In genomic region chr15:99531146-99531545, GRCm38 (mm10) we compare ENCODE assay signal across 18 mouse cellular contexts. TPM values are rescaled to one million over a fixed set of nuclear protein-coding genes. Genes with fewer than 3 reads are reported as not detected.
DNase-seq lines count a peak whose midpoint lies in the region; ATAC-seq lines count a peak whose summit lies in the region.
"Had no signal": no experiment of that assay in that cellular context is flagged by ENCODE, and none has a peak within 500 bp of the region (broad histone marks: within the 10 kb centered on the region; RNA-seq: fewer than 3 reads in every experiment).

No protein-coding gene starts in this region.

- H3K4me1 ChIP-seq in hindbrain, embryonic 16.5 days (ENCODE audit: control insufficient read depth, insufficient read depth, low read depth, low read length): peaks cover 18% of the 10 kb centered on the region
- peaks cover 23% of the 10 kb centered on the region for H3K4me1 ChIP-seq in hindbrain, embryonic 12.5 days
- peaks cover 25% of the 10 kb centered on the region for H3K4me1 ChIP-seq in forebrain, embryonic 16.5 days (replicated peaks; ENCODE audit: control insufficient read depth, insufficient read depth, low read length)
- H3K4me1 ChIP-seq: intestine, embryonic 15.5 days had no signal

- no peak overlapping the region for H3K4me2 ChIP-seq in hindbrain, embryonic 16.5 days (ENCODE audit: low read length)
- no peak overlapping the region for H3K4me2 ChIP-seq in hindbrain, embryonic 12.5 days (replicated peaks)
- no peak overlapping the region for H3K4me2 ChIP-seq in forebrain, embryonic 16.5 days (ENCODE audit: low read length)
- H3K4me2 ChIP-seq: embryonic facial prominence, embryonic 15.5 days; forebrain, embryonic 15.5 days; intestine, embryonic 15.5 days; lung, embryonic 14.5 days had no signal

- H3K27ac ChIP-seq in hindbrain, embryonic 16.5 days (ENCODE audit: low read depth, low read length): no peak overlapping the region
- no peak overlapping the region for H3K27ac ChIP-seq in hindbrain, embryonic 12.5 days
- H3K27ac ChIP-seq in forebrain, embryonic 16.5 days (ENCODE audit: low read length): no peak overlapping the region
- H3K27ac ChIP-seq: embryonic facial prominence, embryonic 15.5 days; forebrain, embryonic 15.5 days; intestine, embryonic 15.5 days had no signal

- 42% methylated on average over 6 of the region's 6 CpGs for WGBS in hindbrain, embryonic 16.5 days
- WGBS in hindbrain, embryonic 12.5 days: 49% methylated on average over 6 of the region's 6 CpGs
- WGBS in forebrain, embryonic 16.5 days: 43% methylated on average over 6 of the region's 6 CpGs

- no peaks in the 10 kb centered on the region for H3K9me3 ChIP-seq in hindbrain, embryonic 16.5 days (ENCODE audit: control insufficient read depth, low read length)
- no peaks in the 10 kb centered on the region for H3K9me3 ChIP-seq in hindbrain, embryonic 12.5 days (replicated peaks)
- H3K9me3 ChIP-seq in forebrain, embryonic 16.5 days (ENCODE audit: control insufficient read depth, low read length): no peaks in the 10 kb centered on the region
- H3K9me3 ChIP-seq: embryonic facial prominence, embryonic 15.5 days; forebrain, embryonic 15.5 days; intestine, embryonic 15.5 days had no signal

- H3K4me3 ChIP-seq in hindbrain, embryonic 16.5 days (ENCODE audit: low read length): no peak overlapping the region
- H3K4me3 ChIP-seq in hindbrain, embryonic 12.5 days: no peak overlapping the region
- no peak overlapping the region for H3K4me3 ChIP-seq in forebrain, embryonic 16.5 days (replicated peaks; ENCODE audit: low read length)
- H3K4me3 ChIP-seq: embryonic facial prominence, embryonic 15.5 days; forebrain, embryonic 15.5 days; intestine, embryonic 15.5 days had no signal

- H3K36me3 ChIP-seq in hindbrain, embryonic 16.5 days (ENCODE audit: control insufficient read depth, insufficient read depth, low read length): no peaks in the 10 kb centered on the region
- no peaks in the 10 kb centered on the region for H3K36me3 ChIP-seq in hindbrain, embryonic 12.5 days
- no peaks in the 10 kb centered on the region for H3K36me3 ChIP-seq in forebrain, embryonic 16.5 days (ENCODE audit: control insufficient read depth, insufficient read depth)
- H3K36me3 ChIP-seq: embryonic facial prominence, embryonic 15.5 days; forebrain, embryonic 15.5 days; intestine, embryonic 15.5 days had no signal

- H3K27me3 ChIP-seq in hindbrain, embryonic 16.5 days (replicated peaks; ENCODE audit: control insufficient read depth, insufficient read depth, low read length): no peaks in the 10 kb centered on the region; the same call in 1 of the 2 replicates
- H3K27me3 ChIP-seq in hindbrain, embryonic 12.5 days: peaks cover 25% of the 10 kb centered on the region; the same call in 1 of the 2 replicates
- H3K27me3 ChIP-seq in forebrain, embryonic 16.5 days (replicated peaks; ENCODE audit: control insufficient read depth, insufficient read depth, low read length): no peaks in the 10 kb centered on the region
- H3K27me3 ChIP-seq: forebrain, embryonic 15.5 days had no signal

- DNase-seq in NIH3T3 (ENCODE audit: low read depth): peak; percentile 65
- peak; percentile 47 to 63 for DNase-seq in cerebellum, postnatal 14 days
- DNase-seq in thymus, postnatal 14 days: peak; percentile 68
- DNase-seq in layer of hippocampus, postnatal 10 days (ENCODE audit: low spot score in 2 of 2): no peak
- DNase-seq: gastrocnemius, postnatal 10 days; lung, embryonic 14.5 days had no signal

- H3K9ac ChIP-seq in hindbrain, embryonic 16.5 days (ENCODE audit: low read depth, low read length): peak overlapping the region; percentile 22; the same call in 1 of the 2 replicates
- no peak overlapping the region for H3K9ac ChIP-seq in hindbrain, embryonic 12.5 days
- no peak overlapping the region for H3K9ac ChIP-seq in forebrain, embryonic 16.5 days (replicated peaks; ENCODE audit: low read depth, low read length)
- H3K9ac ChIP-seq: embryonic facial prominence, embryonic 15.5 days; forebrain, embryonic 15.5 days; intestine, embryonic 15.5 days; lung, embryonic 14.5 days had no signal

- no peak for ATAC-seq in hindbrain, embryonic 16.5 days
- no peak for ATAC-seq in hindbrain, embryonic 12.5 days (ENCODE audit: low FRiP score)
- ATAC-seq in megakaryocyte, adult 5-6 weeks (ENCODE audit: poor library complexity, severe bottlenecking): no peak
- ATAC-seq in forebrain, embryonic 16.5 days: no peak
- ATAC-seq: forebrain, embryonic 15.5 days; intestine, embryonic 15.5 days had no signal

RNA-seq across cellular contexts. Expression of gene Faim2, which starts 3.2 kb away (rescaled TPM):
- polyA plus RNA-seq in hindbrain, embryonic 16.5 days (2015; fragmentation: Nextera tagmentation; extraction: Ambion mirVana): 58.2 and 66.8 TPM in 2 replicates
- polyA plus RNA-seq in hindbrain, embryonic 12.5 days (2016; fragmentation: Nextera tagmentation; extraction: Ambion mirVana): 2.9 and 5.5 TPM in 2 replicates
- total RNA-seq in megakaryocyte, adult 5-6 weeks (2015): 0.04 TPM in 1 of 2 replicates, not detected in the other
- 0.49 TPM in 1 of 2 replicates, not detected in the other for total RNA-seq in megakaryocyte, adult 5-6 weeks (2017)
- total RNA-seq in layer of hippocampus, postnatal 10 days (2021): 100 to 1,000 TPM in 1 of 2 experiments, 10 to 100 TPM in 1; 98.1 to 101 TPM
- polyA plus RNA-seq in forebrain, embryonic 16.5 days (2015; fragmentation: Nextera tagmentation; extraction: Ambion mirVana): 20.8 and 29.8 TPM in 2 replicates
- total RNA-seq: hematopoietic stem cell, adult 5-6 weeks; megakaryocyte-erythroid progenitor cell, adult 5-6 weeks; neutrophil, adult 5-6 weeks had no signal
- polyA plus RNA-seq: liver, adult 2 months had no signal

RNA-seq across cellular contexts. Expression of gene Aqp2, which starts 47.7 kb away (rescaled TPM):
- polyA plus RNA-seq in hindbrain, embryonic 16.5 days (2015; fragmentation: Nextera tagmentation; extraction: Ambion mirVana): 0.11 TPM in 1 of 2 replicates, not detected in the other
- polyA plus RNA-seq in hindbrain, embryonic 12.5 days (2016; fragmentation: Nextera tagmentation; extraction: Ambion mirVana): not detected in 2 replicates
- total RNA-seq in megakaryocyte, adult 5-6 weeks (2015): not detected in 2 replicates
- not detected in 2 replicates for total RNA-seq in megakaryocyte, adult 5-6 weeks (2017)
- total RNA-seq in layer of hippocampus, postnatal 10 days (2021): not detected
- polyA plus RNA-seq in forebrain, embryonic 16.5 days (2015; fragmentation: Nextera tagmentation; extraction: Ambion mirVana): 0.17 TPM in 1 of 2 replicates, not detected in the other
- total RNA-seq: gastrocnemius, postnatal 10 days; hematopoietic stem cell, adult 5-6 weeks; left cerebral cortex, adult 18-20 months; liver, adult 2 months; megakaryocyte-erythroid progenitor cell, adult 5-6 weeks; neutrophil, adult 5-6 weeks had no signal
- polyA plus RNA-seq: embryonic facial prominence, embryonic 15.5 days; forebrain, embryonic 15.5 days; intestine, embryonic 15.5 days; liver, adult 2 months; lung, embryonic 14.5 days had no signal

RNA-seq across cellular contexts. Expression of gene Bcdin3d, which starts 56.6 kb away (rescaled TPM):
- 16.8 and 17.7 TPM in 2 replicates for polyA plus RNA-seq in hindbrain, embryonic 16.5 days (2015; fragmentation: Nextera tagmentation; extraction: Ambion mirVana)
- polyA plus RNA-seq in hindbrain, embryonic 12.5 days (2016; fragmentation: Nextera tagmentation; extraction: Ambion mirVana): 18.9 TPM in 2 replicates
- total RNA-seq in megakaryocyte, adult 5-6 weeks (2015): 8.2 and 9.8 TPM in 2 replicates
- 3.6 and 4.6 TPM in 2 replicates for total RNA-seq in megakaryocyte, adult 5-6 weeks (2017)
- total RNA-seq in layer of hippocampus, postnatal 10 days (2021): 1 to 10 TPM; 5.1 to 5.5 TPM
- polyA plus RNA-seq in forebrain, embryonic 16.5 days (2015; fragmentation: Nextera tagmentation; extraction: Ambion mirVana): 23.5 and 24.4 TPM in 2 replicates

RNA-seq across cellular contexts. Expression of gene Aqp5, which starts 59.4 kb away (rescaled TPM):
- 0.70 and 0.95 TPM in 2 replicates for polyA plus RNA-seq in hindbrain, embryonic 16.5 days (2015; fragmentation: Nextera tagmentation; extraction: Ambion mirVana)
- 2.4 and 2.7 TPM in 2 replicates for polyA plus RNA-seq in hindbrain, embryonic 12.5 days (2016; fragmentation: Nextera tagmentation; extraction: Ambion mirVana)
- total RNA-seq in megakaryocyte, adult 5-6 weeks (2015): not detected in 2 replicates
- not detected in 2 replicates for total RNA-seq in megakaryocyte, adult 5-6 weeks (2017)
- under 1 TPM; 0.32 to 0.62 TPM for total RNA-seq in layer of hippocampus, postnatal 10 days (2021)
- polyA plus RNA-seq in forebrain, embryonic 16.5 days (2015; fragmentation: Nextera tagmentation; extraction: Ambion mirVana): 0.40 and 0.86 TPM in 2 replicates
- total RNA-seq: hematopoietic stem cell, adult 5-6 weeks; megakaryocyte-erythroid progenitor cell, adult 5-6 weeks; neutrophil, adult 5-6 weeks had no signal
- polyA plus RNA-seq: forebrain, embryonic 15.5 days; liver, adult 2 months had no signal

Comparison
In these comparisons a context has a peak if more than half of its experiments do, and no peak if none do; other contexts are left out.
1. DNase-seq: peak in NIH3T3 (single experiment), cerebellum, postnatal 14 days (2 of 2) and thymus, postnatal 14 days (single experiment); none in layer of hippocampus, postnatal 10 days (0 of 2).